Mouse (Mus musculus): Measurements from ENCODE around the gene Map1lc3a. TPM values are rescaled to one million over a fixed set of nuclear protein-coding genes. Genes with fewer than 3 reads are reported as not detected.

The Map1lc3a gene
- polyA plus RNA-seq, 1 experiment from 2014 or later = 183 TPM

- 89% methylated on average over 4 of the region's 4 CpGs for WGBS
- Histone ChIP-seq H3K9me3 (no peaks in the 10 kb centered on the region), H3K4me2 (no peak overlapping the region), H3K4me3 (replicated peaks) (no peak overlapping the region), H3K9ac (no peak overlapping the region), H3K27me3 (replicated peaks) (no peaks in the 10 kb centered on the region), H3K27ac (no peak overlapping the region), H3K4me1 (no peaks in the 10 kb centered on the region), H3K36me3 (peaks cover 10% of the 10 kb centered on the region; the same call in 1 of the 2 replicates)
- ATAC-seq (ENCODE audit: insufficient read depth, low FRiP score, low read depth) = no peak
These were observed 11.6 kb downstream of the Map1lc3a start for GRCm38 (mm10) chr2:155287456-155288250.

- 86% methylated on average over 8 of the region's 8 CpGs for WGBS
These were observed 14.0 kb downstream of the Map1lc3a start for GRCm38 (mm10) chr2:155290066-155290465.

GRCm38 (mm10) chr2:155293382-155293781 lies 17.3 kb downstream of the Map1lc3a start:
- Histone ChIP-seq H3K36me3 (peaks cover 32% of the 10 kb centered on the region), H3K9ac (no peak overlapping the region), H3K4me3 (replicated peaks) (no peak overlapping the region), H3K27ac (no peak overlapping the region), H3K27me3 (replicated peaks) (no peaks in the 10 kb centered on the region), H3K4me2 (no peak overlapping the region), H3K9me3 (no peaks in the 10 kb centered on the region), H3K4me1 (no peaks in the 10 kb centered on the region)
- whole genome bisulfite sequencing = 80% methylated on average over 2 of the region's 2 CpGs
- ATAC-seq (ENCODE audit: insufficient read depth, low FRiP score, low read depth) = no peak

More at GRCm38 (mm10) chr2:155290066-155290465, 14.0 kb downstream of the Map1lc3a start:
- H3K4me2 ChIP-seq = no peak overlapping the region
- peaks cover 9% of the 10 kb centered on the region for H3K36me3 ChIP-seq
- H3K9me3 ChIP-seq = no peaks in the 10 kb centered on the region
- no peaks in the 10 kb centered on the region for H3K27me3 ChIP-seq (replicated peaks)
- no peak for ATAC-seq (ENCODE audit: insufficient read depth, low FRiP score, low read depth)
- H3K9ac ChIP-seq = no peak overlapping the region
- no peak overlapping the region for H3K4me3 ChIP-seq (replicated peaks)
- no peak overlapping the region for H3K27ac ChIP-seq
- H3K4me1 ChIP-seq = no peaks in the 10 kb centered on the region

GRCm38 (mm10) chr2:155293946-155294345 lies 17.8 kb downstream of the Map1lc3a start:
- Histone ChIP-seq H3K27me3 (replicated peaks) (no peaks in the 10 kb centered on the region), H3K27ac (no peak overlapping the region), H3K4me2 (no peak overlapping the region), H3K4me3 (replicated peaks) (no peak overlapping the region), H3K9me3 (no peaks in the 10 kb centered on the region), H3K9ac (no peak overlapping the region), H3K4me1 (no peaks in the 10 kb centered on the region), H3K36me3 (peaks cover 37% of the 10 kb centered on the region)
- 86% methylated on average over 4 of the region's 4 CpGs for WGBS
- ATAC-seq (ENCODE audit: insufficient read depth, low FRiP score, low read depth) = no peak

GRCm38 (mm10) chr2:155295453-155295852 lies 19.4 kb downstream of the Map1lc3a start:
- 68% methylated on average over 6 of the region's 6 CpGs for WGBS
- peak overlapping the region; percentile 27; the same call in 1 of the 2 replicates for H3K27ac ChIP-seq
- no peaks in the 10 kb centered on the region for H3K4me1 ChIP-seq
- no peak overlapping the region for H3K4me2 ChIP-seq
- H3K36me3 ChIP-seq = peaks cover 37% of the 10 kb centered on the region
- no peaks in the 10 kb centered on the region for H3K27me3 ChIP-seq (replicated peaks)
- H3K4me3 ChIP-seq (replicated peaks) = no peak overlapping the region
- ATAC-seq (ENCODE audit: insufficient read depth, low FRiP score, low read depth) = peak; percentile 77; the same call in 1 of the 2 replicates
- H3K9me3 ChIP-seq = no peaks in the 10 kb centered on the region
- H3K9ac ChIP-seq = no peak overlapping the region

- Histone ChIP-seq H3K4me2 (no peak overlapping the region), H3K4me1 (no peaks in the 10 kb centered on the region), H3K9ac (no peak overlapping the region), H3K9me3 (no peaks in the 10 kb centered on the region), H3K27me3 (replicated peaks) (no peaks in the 10 kb centered on the region), H3K4me3 (replicated peaks) (no peak overlapping the region), H3K27ac (peak overlapping the region; percentile 69), H3K36me3 (peaks cover 28% of the 10 kb centered on the region)
- peak; percentile 22; the same call in 1 of the 2 replicates for ATAC-seq (ENCODE audit: insufficient read depth, low FRiP score, low read depth)
- 63% methylated on average over 4 of the region's 4 CpGs for WGBS
These were observed 23.5 kb downstream of the Map1lc3a start for GRCm38 (mm10) chr2:155299563-155299962.

- no peak overlapping the region for H3K4me3 ChIP-seq (replicated peaks)
- ATAC-seq (ENCODE audit: insufficient read depth, low FRiP score, low read depth) = peak; percentile 39; the same call in 1 of the 2 replicates
- peak overlapping the region; percentile 59; the same call in 1 of the 2 replicates for H3K27ac ChIP-seq
- H3K27me3 ChIP-seq (replicated peaks) = no peaks in the 10 kb centered on the region
- H3K9me3 ChIP-seq = no peaks in the 10 kb centered on the region
- H3K9ac ChIP-seq = no peak overlapping the region
- WGBS = 37% methylated on average over 3 of the region's 3 CpGs
- H3K4me2 ChIP-seq = no peak overlapping the region
- peaks cover 17% of the 10 kb centered on the region; the same call in 1 of the 2 replicates for H3K36me3 ChIP-seq
- H3K4me1 ChIP-seq = 0 out of 2 replicates have a peak, but pooled peaks cover 4% of the 10 kb centered on the region
These were observed 33.0 kb downstream of the Map1lc3a start for GRCm38 (mm10) chr2:155308936-155309592.

- Histone ChIP-seq H3K4me1 (0 out of 2 replicates have a peak, but pooled peaks cover 4% of the 10 kb centered on the region), H3K4me3 (replicated peaks) (no peak overlapping the region), H3K27me3 (replicated peaks) (no peaks in the 10 kb centered on the region), H3K27ac (no peak overlapping the region), H3K36me3 (0 out of 2 replicates have a peak, but pooled peaks cover 14% of the 10 kb centered on the region), H3K4me2 (no peak overlapping the region), H3K9me3 (no peaks in the 10 kb centered on the region), H3K9ac (no peak overlapping the region)
- no peak for ATAC-seq (ENCODE audit: insufficient read depth, low FRiP score, low read depth)
- 47% methylated on average over 6 of the region's 6 CpGs for WGBS
These were observed 37.6 kb downstream of the Map1lc3a start for GRCm38 (mm10) chr2:155313671-155314070.

GRCm38 (mm10) chr2:155318618-155319017 lies 42.5 kb downstream of the Map1lc3a start:
- Histone ChIP-seq H3K4me3 (replicated peaks) (no peak overlapping the region), H3K36me3 (peaks cover 4% of the 10 kb centered on the region; the same call in 1 of the 2 replicates), H3K4me1 (no peaks in the 10 kb centered on the region), H3K27me3 (replicated peaks) (no peaks in the 10 kb centered on the region), H3K4me2 (no peak overlapping the region), H3K27ac (no peak overlapping the region), H3K9me3 (no peaks in the 10 kb centered on the region), H3K9ac (no peak overlapping the region)
- ATAC-seq (ENCODE audit: insufficient read depth, low FRiP score, low read depth) = no peak
- WGBS = 82% methylated on average over 2 of the region's 2 CpGs

GRCm38 (mm10) chr2:155320596-155320995 lies 44.5 kb downstream of the Map1lc3a start:
- H3K4me3 ChIP-seq (replicated peaks) = no peak overlapping the region
- H3K27me3 ChIP-seq (replicated peaks) = no peaks in the 10 kb centered on the region
- no peaks in the 10 kb centered on the region for H3K4me1 ChIP-seq
- 78% methylated on average over 5 of the region's 5 CpGs for WGBS
- no peak for ATAC-seq (ENCODE audit: insufficient read depth, low FRiP score, low read depth)
- H3K27ac ChIP-seq = no peak overlapping the region
- no peaks in the 10 kb centered on the region for H3K9me3 ChIP-seq
- H3K9ac ChIP-seq = no peak overlapping the region
- H3K4me2 ChIP-seq = no peak overlapping the region
- H3K36me3 ChIP-seq = peaks cover 2% of the 10 kb centered on the region; the same call in 1 of the 2 replicates

- H3K27ac ChIP-seq = no peak overlapping the region
- no peaks in the 10 kb centered on the region for H3K9me3 ChIP-seq
- no peak overlapping the region for H3K9ac ChIP-seq
- peaks cover 10% of the 10 kb centered on the region for H3K36me3 ChIP-seq
- ATAC-seq (ENCODE audit: insufficient read depth, low FRiP score, low read depth) = no peak
- H3K27me3 ChIP-seq (replicated peaks) = no peaks in the 10 kb centered on the region
- no peak overlapping the region for H3K4me2 ChIP-seq
- no peaks in the 10 kb centered on the region for H3K4me1 ChIP-seq
- H3K4me3 ChIP-seq (replicated peaks) = no peak overlapping the region
- WGBS = 87% methylated on average over 4 of the region's 4 CpGs
These were observed 49.9 kb downstream of the Map1lc3a start for GRCm38 (mm10) chr2:155326001-155326400.
